Mouse (Mus musculus): ENCODE measurements around the gene Il18r1. TPM values are rescaled to one million over a fixed set of nuclear protein-coding genes. Genes with fewer than 3 reads are reported as not detected.

Il18r1 gene
- polyA plus RNA-seq, 1 experiment from 2014 or later, result 0.45 TPM

DNA sequence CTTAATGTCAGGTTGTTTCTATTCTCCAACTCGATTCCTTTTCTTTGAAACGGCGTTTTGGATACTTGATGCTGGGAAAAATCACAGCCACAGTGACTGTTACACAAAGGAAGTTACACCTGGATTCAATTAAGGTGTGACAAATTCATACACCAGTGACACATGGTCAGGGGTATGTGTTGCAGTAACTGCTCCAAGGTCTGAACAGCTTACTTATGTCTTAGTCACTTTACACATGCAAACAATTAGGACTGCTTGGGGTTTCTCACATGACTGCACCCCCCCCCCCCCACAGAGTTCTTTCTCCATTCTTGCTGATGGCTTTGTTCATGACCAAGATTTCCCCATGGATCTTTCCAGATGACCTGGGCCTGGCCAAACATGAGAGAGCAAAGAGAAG lies 29.4 kb upstream of the Il18r1 start:
- Histone ChIP-seq H3K27ac (ENCODE audit: low read length) (no peak overlapping the region), H3K27me3 (ENCODE audit: insufficient read depth, low read length) (no peaks in the 10 kb centered on the region), H3K9me3 (ENCODE audit: low read length) (no peaks in the 10 kb centered on the region), H3K4me3 (ENCODE audit: low read length) (no peak overlapping the region), H3K36me3 (ENCODE audit: insufficient read depth, low read length) (no peaks in the 10 kb centered on the region), H3K9ac (replicated peaks; ENCODE audit: low read length) (no peak overlapping the region), H3K4me2 (replicated peaks; ENCODE audit: low read depth, low read length) (no peak overlapping the region), H3K4me1 (ENCODE audit: insufficient read depth, low read length) (no peaks in the 10 kb centered on the region)
- 79% methylated on average over 3 of the region's 3 CpGs for WGBS
- no peak for ATAC-seq (ENCODE audit: low FRiP score, low TSS enrichment)

DNA sequence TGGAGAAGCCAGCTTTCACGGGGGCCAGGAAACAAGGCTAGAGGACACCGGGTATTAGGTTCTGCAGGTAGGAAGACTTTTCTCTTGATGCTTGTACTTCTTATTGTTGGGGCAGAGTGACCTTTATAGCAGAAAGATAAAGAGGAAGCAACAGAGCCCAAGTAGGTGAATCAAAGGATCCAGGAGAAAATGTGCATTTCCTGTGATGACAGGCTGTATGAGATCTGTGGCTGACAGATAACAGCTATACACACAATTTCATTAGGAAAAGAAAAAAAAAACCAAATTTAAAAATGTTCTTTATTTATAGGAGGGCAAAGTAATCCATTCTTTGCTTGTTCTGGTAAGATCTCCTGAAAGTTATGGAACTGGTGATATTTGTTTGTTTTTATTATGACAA lies 28.0 kb upstream of the Il18r1 start:
- Histone ChIP-seq H3K9ac (replicated peaks; ENCODE audit: low read length) (no peak overlapping the region), H3K9me3 (ENCODE audit: low read length) (no peaks in the 10 kb centered on the region), H3K4me2 (replicated peaks; ENCODE audit: low read depth, low read length) (no peak overlapping the region), H3K4me1 (ENCODE audit: insufficient read depth, low read length) (no peaks in the 10 kb centered on the region), H3K36me3 (ENCODE audit: insufficient read depth, low read length) (no peaks in the 10 kb centered on the region), H3K27me3 (ENCODE audit: insufficient read depth, low read length) (no peaks in the 10 kb centered on the region), H3K4me3 (ENCODE audit: low read length) (no peak overlapping the region), H3K27ac (ENCODE audit: low read length) (no peak overlapping the region)
- WGBS, result 79% methylated on average over 2 of the region's 2 CpGs
- ATAC-seq (ENCODE audit: low FRiP score, low TSS enrichment), result no peak

DNA sequence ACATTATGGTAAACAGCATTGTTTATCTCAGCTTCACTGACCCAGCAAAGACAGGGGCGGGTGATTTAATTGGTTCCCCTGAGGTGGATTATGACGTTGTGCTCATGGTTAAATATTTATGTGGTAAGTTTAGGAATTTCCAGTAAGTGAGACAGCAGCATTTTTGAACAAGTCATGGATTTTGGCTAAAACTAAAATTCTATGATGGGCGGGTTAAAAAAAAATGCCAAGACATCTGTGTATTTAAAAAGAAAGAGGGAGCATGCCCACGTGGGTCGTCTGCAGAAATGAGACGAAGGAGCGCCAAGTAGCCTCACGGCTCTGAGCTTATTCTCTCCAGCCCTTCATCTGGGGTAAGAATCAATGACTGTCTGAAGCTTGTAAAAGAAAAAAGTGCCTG lies 25.8 kb upstream of the Il18r1 start:
- H3K27ac ChIP-seq (ENCODE audit: low read length), result no peak overlapping the region
- H3K9ac ChIP-seq (replicated peaks; ENCODE audit: low read length), result no peak overlapping the region
- no peak overlapping the region for H3K4me3 ChIP-seq (ENCODE audit: low read length)
- H3K4me2 ChIP-seq (replicated peaks; ENCODE audit: low read depth, low read length), result no peak overlapping the region
- H3K4me1 ChIP-seq (ENCODE audit: insufficient read depth, low read length), result no peaks in the 10 kb centered on the region
- no peaks in the 10 kb centered on the region for H3K36me3 ChIP-seq (ENCODE audit: insufficient read depth, low read length)
- no peaks in the 10 kb centered on the region for H3K9me3 ChIP-seq (ENCODE audit: low read length)
- no peak for ATAC-seq (ENCODE audit: low FRiP score, low TSS enrichment)
- WGBS, result 72% methylated on average over 8 of the region's 8 CpGs
- no peaks in the 10 kb centered on the region for H3K27me3 ChIP-seq (ENCODE audit: insufficient read depth, low read length)

DNA sequence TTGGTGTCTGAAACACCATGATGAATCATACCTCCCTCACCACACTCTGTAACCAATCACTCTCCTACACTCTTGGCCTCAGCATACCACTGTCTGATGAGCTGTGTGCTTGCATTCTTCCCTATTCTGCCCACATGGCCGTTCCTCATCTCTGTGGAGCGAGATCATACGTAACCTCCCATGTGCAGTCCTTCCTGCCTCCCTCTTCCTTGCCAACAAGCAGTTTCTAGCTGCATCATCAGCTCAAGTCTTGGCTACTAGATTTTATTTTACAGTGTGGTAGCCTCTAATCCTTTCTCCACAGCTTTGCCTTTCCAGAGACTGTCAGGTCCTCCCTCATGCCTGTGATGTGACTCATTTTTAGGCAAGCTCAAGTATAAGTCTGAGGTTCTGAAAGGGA lies 20.6 kb upstream of the Il18r1 start:
- Histone ChIP-seq H3K36me3 (ENCODE audit: insufficient read depth, low read length) (no peaks in the 10 kb centered on the region), H3K4me3 (ENCODE audit: low read length) (no peak overlapping the region)
- 86% methylated on average over 3 of the region's 3 CpGs for WGBS

DNA sequence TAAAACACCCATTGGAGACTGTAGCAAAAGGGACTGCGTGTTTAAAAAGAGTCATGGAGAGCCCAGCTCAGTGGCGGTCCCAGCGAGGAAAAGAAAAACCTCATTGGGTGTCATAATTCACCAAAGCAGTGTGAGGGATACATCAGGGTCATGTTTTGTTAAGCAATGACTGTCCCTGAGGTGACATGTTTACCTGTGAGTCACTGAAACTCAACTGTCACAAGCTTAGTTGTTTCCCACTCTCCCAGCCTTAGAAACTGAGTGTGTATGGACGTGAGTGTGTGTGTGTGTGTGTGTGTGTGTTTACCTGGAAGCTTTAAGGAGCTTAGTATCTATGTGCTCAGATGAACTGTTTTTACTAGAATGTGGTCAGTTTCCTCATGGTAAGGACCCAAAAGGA lies 2.0 kb downstream of the Il18r1 start:
- H3K36me3 ChIP-seq (ENCODE audit: insufficient read depth, low read length), result no peaks in the 10 kb centered on the region
- H3K4me1 ChIP-seq (ENCODE audit: insufficient read depth, low read length), result no peaks in the 10 kb centered on the region
- no peak overlapping the region for H3K27ac ChIP-seq (ENCODE audit: low read length)
- H3K4me3 ChIP-seq (ENCODE audit: low read length), result no peak overlapping the region
- H3K4me2 ChIP-seq (replicated peaks; ENCODE audit: low read depth, low read length), result no peak overlapping the region
- WGBS, result 80% methylated on average over 4 of the region's 4 CpGs
- H3K9ac ChIP-seq (replicated peaks; ENCODE audit: low read length), result no peak overlapping the region
- no peaks in the 10 kb centered on the region for H3K9me3 ChIP-seq (ENCODE audit: low read length)
- ATAC-seq (ENCODE audit: low FRiP score, low TSS enrichment), result no peak
- no peaks in the 10 kb centered on the region for H3K27me3 ChIP-seq (ENCODE audit: insufficient read depth, low read length)

More for the DNA sequence above, 20.6 kb upstream of the Il18r1 start:
- H3K9ac ChIP-seq (replicated peaks; ENCODE audit: low read length), result no peak overlapping the region
- no peaks in the 10 kb centered on the region for H3K27me3 ChIP-seq (ENCODE audit: insufficient read depth, low read length)
- H3K9me3 ChIP-seq (ENCODE audit: low read length), result no peaks in the 10 kb centered on the region
- no peak overlapping the region for H3K27ac ChIP-seq (ENCODE audit: low read length)
- no peak for ATAC-seq (ENCODE audit: low FRiP score, low TSS enrichment)
- no peaks in the 10 kb centered on the region for H3K4me1 ChIP-seq (ENCODE audit: insufficient read depth, low read length)
- no peak overlapping the region for H3K4me2 ChIP-seq (replicated peaks; ENCODE audit: low read depth, low read length)

DNA sequence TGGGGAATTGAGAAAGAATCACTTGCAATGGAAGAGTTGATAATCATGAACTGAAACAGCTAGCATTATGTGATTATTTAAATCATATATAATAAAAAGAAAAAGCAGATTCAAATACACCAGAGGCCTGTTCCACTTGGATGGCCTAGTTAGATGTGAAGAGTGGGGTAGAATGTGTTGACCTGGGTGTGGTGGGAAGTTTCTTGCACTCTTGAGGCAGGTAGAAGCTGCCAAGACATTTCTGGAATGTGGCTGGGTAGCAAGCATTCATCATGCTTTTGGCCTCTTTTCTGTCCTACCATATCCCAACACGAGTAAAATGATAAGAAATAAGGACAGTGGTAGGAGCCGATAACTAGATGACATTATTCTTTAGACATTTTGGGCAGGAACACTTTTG lies 3.5 kb downstream of the Il18r1 start:
- no peak overlapping the region for H3K27ac ChIP-seq (ENCODE audit: low read length)
- H3K9ac ChIP-seq (replicated peaks; ENCODE audit: low read length), result no peak overlapping the region
- H3K9me3 ChIP-seq (ENCODE audit: low read length), result no peaks in the 10 kb centered on the region
- ATAC-seq (ENCODE audit: low FRiP score, low TSS enrichment), result no peak
- 85% methylated on average over 2 of the region's 2 CpGs for WGBS
- H3K4me1 ChIP-seq (ENCODE audit: insufficient read depth, low read length), result no peaks in the 10 kb centered on the region
- no peak overlapping the region for H3K4me3 ChIP-seq (ENCODE audit: low read length)
- H3K4me2 ChIP-seq (replicated peaks; ENCODE audit: low read depth, low read length), result no peak overlapping the region
- no peaks in the 10 kb centered on the region for H3K27me3 ChIP-seq (ENCODE audit: insufficient read depth, low read length)
- H3K36me3 ChIP-seq (ENCODE audit: insufficient read depth, low read length), result no peaks in the 10 kb centered on the region

DNA sequence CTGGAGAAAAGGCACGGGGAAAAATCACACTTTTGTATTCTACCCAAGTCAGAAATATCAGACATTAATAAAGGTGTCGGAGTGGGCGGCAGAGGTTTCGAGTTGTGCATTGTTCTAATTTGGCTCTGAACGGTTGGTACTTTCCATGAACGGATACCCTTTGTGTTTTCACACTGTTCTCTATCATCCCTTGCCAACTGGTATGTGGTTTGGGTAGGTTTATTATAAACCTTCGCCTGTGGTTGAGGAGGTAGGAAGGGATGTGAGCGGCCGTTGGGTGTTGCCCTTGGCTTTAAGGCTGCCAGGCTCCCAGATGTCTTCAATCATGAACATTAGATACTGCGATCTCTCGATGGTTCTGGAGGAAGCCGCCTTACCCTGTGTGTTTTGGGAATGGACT lies 4.5 kb downstream of the Il18r1 start:
- H3K36me3 ChIP-seq (ENCODE audit: insufficient read depth, low read length), result no peaks in the 10 kb centered on the region
- H3K9me3 ChIP-seq (ENCODE audit: low read length), result no peaks in the 10 kb centered on the region
- WGBS, result 83% methylated on average over 12 of the region's 12 CpGs
- ATAC-seq (ENCODE audit: low FRiP score, low TSS enrichment), result no peak
- H3K27ac ChIP-seq (ENCODE audit: low read length), result no peak overlapping the region
- H3K4me1 ChIP-seq (ENCODE audit: insufficient read depth, low read length), result no peaks in the 10 kb centered on the region
- no peak overlapping the region for H3K4me2 ChIP-seq (replicated peaks; ENCODE audit: low read depth, low read length)
- no peak overlapping the region for H3K9ac ChIP-seq (replicated peaks; ENCODE audit: low read length)
- H3K27me3 ChIP-seq (ENCODE audit: insufficient read depth, low read length), result no peaks in the 10 kb centered on the region
- H3K4me3 ChIP-seq (ENCODE audit: low read length), result no peak overlapping the region

DNA sequence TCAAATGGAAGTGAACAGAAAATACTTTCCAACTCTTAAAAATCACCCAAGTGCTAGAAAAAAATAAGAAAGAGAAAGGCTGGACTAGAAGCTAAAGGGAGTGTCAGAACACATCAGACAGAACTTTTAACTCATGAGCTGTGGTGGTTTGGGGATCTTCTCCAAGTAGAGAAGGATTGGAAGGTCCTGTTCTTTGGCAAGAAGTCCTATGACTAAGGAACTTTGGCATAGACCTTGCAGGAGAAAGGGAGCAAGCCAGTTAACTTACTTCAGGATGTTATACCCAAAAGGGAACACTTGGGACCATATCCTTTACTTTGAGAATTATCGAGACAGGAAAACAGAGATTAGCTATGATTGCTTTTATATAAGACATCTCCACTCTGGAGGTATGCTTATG lies 7.0 kb downstream of the Il18r1 start:
- Histone ChIP-seq H3K27me3 (ENCODE audit: insufficient read depth, low read length) (no peaks in the 10 kb centered on the region), H3K4me3 (ENCODE audit: low read length) (no peak overlapping the region), H3K27ac (ENCODE audit: low read length) (no peak overlapping the region), H3K4me1 (ENCODE audit: insufficient read depth, low read length) (no peaks in the 10 kb centered on the region), H3K9me3 (ENCODE audit: low read length) (no peaks in the 10 kb centered on the region), H3K4me2 (replicated peaks; ENCODE audit: low read depth, low read length) (no peak overlapping the region), H3K9ac (replicated peaks; ENCODE audit: low read length) (no peak overlapping the region), H3K36me3 (ENCODE audit: insufficient read depth, low read length) (no peaks in the 10 kb centered on the region)
- WGBS, result 87% methylated on average over 1 of the region's 1 CpGs
- no peak for ATAC-seq (ENCODE audit: low FRiP score, low TSS enrichment)

DNA sequence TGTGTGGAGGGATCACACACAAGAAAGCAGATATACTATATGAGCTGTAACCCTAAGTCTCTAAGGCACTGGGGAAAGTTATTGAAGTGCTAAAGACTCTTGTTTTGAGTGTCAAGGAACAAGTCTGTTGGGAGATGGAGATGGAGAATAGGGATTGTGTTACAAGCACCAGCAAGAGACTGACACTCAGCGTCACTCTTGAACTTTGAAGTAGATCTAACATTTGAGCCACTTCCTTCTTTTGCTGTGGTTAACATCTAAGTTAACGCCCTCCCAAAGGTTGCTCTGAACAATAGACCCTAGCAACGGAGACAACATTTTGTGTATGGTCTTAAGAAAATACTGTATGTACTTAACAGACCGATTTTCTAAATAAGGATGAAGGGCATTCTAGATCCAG lies 8.3 kb downstream of the Il18r1 start:
- no peaks in the 10 kb centered on the region for H3K4me1 ChIP-seq (ENCODE audit: insufficient read depth, low read length)

DNA sequence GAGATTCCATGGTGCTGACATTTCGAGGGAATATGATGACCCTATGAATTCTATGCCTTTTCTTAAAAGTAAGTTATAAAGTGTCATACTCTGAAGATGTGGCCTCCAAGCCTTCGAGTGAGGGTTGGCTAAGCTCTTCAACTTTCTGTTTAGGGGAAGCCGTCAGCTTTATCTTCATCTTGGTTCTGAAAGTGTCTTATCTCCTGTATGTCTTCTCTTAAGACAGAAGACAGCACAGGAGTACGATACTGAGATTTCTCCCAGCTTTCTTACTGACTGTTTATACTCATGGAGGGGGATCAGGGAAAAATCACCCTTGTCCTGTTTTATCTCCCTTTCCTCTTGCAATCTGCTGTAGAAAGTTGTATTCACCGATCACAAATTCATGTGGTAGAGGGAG lies 9.0 kb downstream of the Il18r1 start:
- H3K4me1 ChIP-seq (ENCODE audit: insufficient read depth, low read length), result no peaks in the 10 kb centered on the region
- no peak overlapping the region for H3K9ac ChIP-seq (replicated peaks; ENCODE audit: low read length)
- no peaks in the 10 kb centered on the region for H3K27me3 ChIP-seq (ENCODE audit: insufficient read depth, low read length)
- H3K27ac ChIP-seq (ENCODE audit: low read length), result no peak overlapping the region
- no peak overlapping the region for H3K4me2 ChIP-seq (replicated peaks; ENCODE audit: low read depth, low read length)
- H3K9me3 ChIP-seq (ENCODE audit: low read length), result no peaks in the 10 kb centered on the region
- 90% methylated on average over 5 of the region's 5 CpGs for whole genome bisulfite sequencing
- no peak overlapping the region for H3K4me3 ChIP-seq (ENCODE audit: low read length)
- ATAC-seq (ENCODE audit: low FRiP score, low TSS enrichment), result no peak
- H3K36me3 ChIP-seq (ENCODE audit: insufficient read depth, low read length), result no peaks in the 10 kb centered on the region

More for the DNA sequence above, 8.3 kb downstream of the Il18r1 start:
- Histone ChIP-seq H3K27ac (ENCODE audit: low read length) (no peak overlapping the region), H3K9ac (replicated peaks; ENCODE audit: low read length) (no peak overlapping the region), H3K36me3 (ENCODE audit: insufficient read depth, low read length) (no peaks in the 10 kb centered on the region), H3K4me3 (ENCODE audit: low read length) (no peak overlapping the region), H3K4me2 (replicated peaks; ENCODE audit: low read depth, low read length) (no peak overlapping the region), H3K27me3 (ENCODE audit: insufficient read depth, low read length) (no peaks in the 10 kb centered on the region), H3K9me3 (ENCODE audit: low read length) (no peaks in the 10 kb centered on the region)
- WGBS, result 81% methylated on average over 4 of the region's 4 CpGs
- ATAC-seq (ENCODE audit: low FRiP score, low TSS enrichment), result no peak

DNA sequence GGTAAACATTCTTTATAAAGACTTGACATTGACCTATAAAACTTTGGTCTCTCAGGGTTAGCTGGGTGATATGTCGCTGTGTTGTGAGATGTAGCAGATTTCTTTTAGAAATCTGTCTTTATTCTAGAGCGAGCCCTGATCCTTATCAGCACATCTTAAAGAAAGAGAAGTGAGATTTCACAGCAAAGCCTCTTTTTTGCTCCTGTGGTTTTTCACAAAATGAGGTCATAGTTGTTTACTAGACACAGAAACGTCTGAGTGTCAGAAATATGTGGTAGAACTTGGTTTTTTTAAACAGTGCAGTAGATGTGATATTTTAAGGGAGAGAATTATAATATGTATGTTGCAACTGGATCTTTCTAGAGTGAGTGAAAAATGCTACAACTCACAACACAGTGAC lies 10.3 kb downstream of the Il18r1 start:
- Histone ChIP-seq H3K4me1 (ENCODE audit: insufficient read depth, low read length) (no peaks in the 10 kb centered on the region), H3K27ac (ENCODE audit: low read length) (no peak overlapping the region), H3K9ac (replicated peaks; ENCODE audit: low read length) (no peak overlapping the region), H3K4me2 (replicated peaks; ENCODE audit: low read depth, low read length) (no peak overlapping the region), H3K4me3 (ENCODE audit: low read length) (no peak overlapping the region), H3K27me3 (ENCODE audit: insufficient read depth, low read length) (no peaks in the 10 kb centered on the region), H3K36me3 (ENCODE audit: insufficient read depth, low read length) (no peaks in the 10 kb centered on the region), H3K9me3 (ENCODE audit: low read length) (no peaks in the 10 kb centered on the region)
- WGBS, result 57% methylated on average over 3 of the region's 3 CpGs
- ATAC-seq (ENCODE audit: low FRiP score, low TSS enrichment), result no peak
